Mouse (Mus musculus): ENCODE data around the gene Rdh8.

DNA sequence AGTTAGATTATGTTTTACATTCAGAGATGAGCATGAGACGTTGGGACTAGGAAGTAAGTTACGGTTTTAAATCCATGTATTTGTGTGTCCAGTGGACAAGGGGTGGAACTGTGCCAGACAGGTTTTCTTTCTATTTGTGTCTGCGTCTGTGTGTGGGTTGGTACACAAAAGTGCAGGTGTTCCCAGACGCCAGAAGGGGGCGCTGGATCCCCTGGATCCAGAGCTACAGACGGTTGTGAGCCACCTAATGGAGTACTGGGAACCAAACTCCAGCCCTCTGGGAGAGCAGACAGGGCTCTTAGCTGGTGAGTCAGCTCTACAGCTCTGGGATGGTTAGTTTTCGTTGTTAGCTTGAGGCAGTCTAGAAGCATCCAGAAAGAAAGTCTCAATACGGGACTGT lies 30.3 kb upstream of the Rdh8 start:
- no peak for TF ChIP-seq CTCF (IDR thresholded peaks at IDR 0.05; ENCODE audit: low read depth)
- no peak for TF ChIP-seq EP300 (optimal IDR thresholded peaks at IDR 0.05)

Measured in stomach, postnatal 0 days (tissue).